Mouse (Mus musculus): ENCODE data around the gene Tsc1.

GRCm38 (mm10) chr2:28638352-28638751 lies 2.7 kb upstream of the Tsc1 start:
- TF ChIP-seq CTCF (IDR thresholded peaks at IDR 0.05; ENCODE audit: borderline replicate concordance, insufficient read depth, low read length) (no peak), POLR2A (IDR thresholded peaks at IDR 0.05; ENCODE audit: low read depth, low read length) (no peak)
